In genomic region chr15:86340766-86341165, GRCm38 (mm10) we compare ENCODE assay signal across 11 mouse cellular contexts.
"Had no signal": no experiment of that assay in that cellular context is flagged by ENCODE, and none has a peak within 500 bp of the region (broad histone marks: within the 10 kb centered on the region; RNA-seq: fewer than 3 reads in every experiment).

No protein-coding gene starts in this region.

- DNase-seq: kidney, adult 9 months; kidney, postnatal 14 days; kidney, postnatal 4 days; layer of hippocampus, adult 9-11 months; layer of hippocampus, postnatal 36 days; liver, embryonic 13.5 days; lung, embryonic 14.5 days; right cerebral cortex, adult 18-20 months; right cerebral cortex, postnatal 14 days; right cerebral cortex, postnatal 4 days; thymus, postnatal 25 days had no signal
